Mouse (Mus musculus) cerebellum, adult 2 months (tissue): ENCODE results near the gene Gm11937.
"Not testable (repeated sequence)": the region's sequence is repeated elsewhere in the genome, so short reads cannot be mapped to it uniquely, and the experiment has no call there.

Source experiments
- CTCF ChIP-seq: fragments of 200-500 bp; IDR thresholded peaks from 2 replicates; pipeline ENCODE4 v1.5.1; 2011; ENCODE audit warnings: low read depth, mild to moderate bottlenecking, control low read depth, low read length, moderate library complexity, borderline replicate concordance; ENCODE audit not compliant: insufficient read depth
- POLR2A ChIP-seq: fragments of 200-500 bp; IDR thresholded peaks from 2 replicates; pipeline ENCODE4 v1.6.1; 2011; ENCODE audit warnings: low read length, control low read depth, borderline replicate concordance; ENCODE audit not compliant: insufficient read depth

DNA sequence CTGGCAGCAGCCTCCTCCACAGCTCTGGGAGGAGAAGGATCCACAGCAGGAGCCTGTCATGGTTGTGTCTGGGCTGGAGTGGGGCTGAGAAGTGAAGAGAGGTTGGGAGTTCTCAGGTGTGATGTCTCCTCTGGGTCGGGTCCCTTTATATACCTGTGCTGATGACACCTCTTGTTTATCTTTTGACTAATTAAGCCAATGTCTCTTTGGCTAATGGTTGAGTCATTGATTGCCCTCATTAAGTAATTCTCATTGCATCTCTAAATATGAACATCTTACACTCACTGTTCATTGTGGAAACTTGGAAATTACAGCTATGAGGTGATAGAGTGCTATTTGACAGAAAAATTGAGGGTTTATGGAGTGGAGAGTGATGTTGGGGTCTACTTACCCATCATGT is 6.8 kb downstream of the Gm11937 start, which contains the start of gene Gm11938:
- TF ChIP-seq CTCF, POLR2A: not testable (repeated sequence)
